Mouse (Mus musculus): Measurements from ENCODE around the gene Dnah12. TPM values are rescaled to one million over a fixed set of nuclear protein-coding genes. Genes with fewer than 3 reads are reported as not detected.
"Not testable (repeated sequence)": the region's sequence is repeated elsewhere in the genome, so short reads cannot be mapped to it uniquely, and the experiment has no call there.

Dnah12 gene
- under 1 TPM; 0.03 to 0.06 TPM for total RNA-seq (2021)
- not detected in 2 replicates for polyA plus RNA-seq (2012; rRNA removed)
- long read RNA-seq: 0 reads

GRCm38 (mm10) chr14:26692974-26693373 lies at the start of gene Dnah12:
Dnah12 (plus strand) TSS chr14:26693274.
- no peak for DNase-seq

- no peak for DNase-seq
Measured at GRCm38 (mm10) chr14:26645989-26646650, 47.0 kb upstream of the Dnah12 start.

GRCm38 (mm10) chr14:26647811-26648210 lies 45.3 kb upstream of the Dnah12 start:
- peak; percentile 10 for DNase-seq

- DNase-seq: no peak
Measured at GRCm38 (mm10) chr14:26651901-26652300, 41.2 kb upstream of the Dnah12 start.

GRCm38 (mm10) chr14:26658178-26658577 lies 34.9 kb upstream of the Dnah12 start:
- DNase-seq: no peak

- DNase-seq: no peak
Measured at GRCm38 (mm10) chr14:26660233-26660632, 32.8 kb upstream of the Dnah12 start.

GRCm38 (mm10) chr14:26662016-26662415 lies 31.1 kb upstream of the Dnah12 start:
- DNase-seq: no peak

- DNase-seq: no peak
Measured at GRCm38 (mm10) chr14:26662488-26662887, 30.6 kb upstream of the Dnah12 start.

- DNase-seq: no peak
Measured at GRCm38 (mm10) chr14:26663851-26664250, 29.2 kb upstream of the Dnah12 start.

- DNase-seq: no peak
Measured at GRCm38 (mm10) chr14:26667991-26668370, 25.1 kb upstream of the Dnah12 start.

- DNase-seq: peak; percentile 46
Measured at GRCm38 (mm10) chr14:26668371-26669291, 24.4 kb upstream of the Dnah12 start.

- DNase-seq: peak; percentile 90
Measured at GRCm38 (mm10) chr14:26669292-26670073, 23.6 kb upstream of the Dnah12 start, which contains the start of gene Pde12. Pde12 (minus strand) TSS chr14:26669883.

GRCm38 (mm10) chr14:26670964-26671363 lies 22.1 kb upstream of the Dnah12 start:
- DNase-seq: no peak

- DNase-seq: not testable (repeated sequence)
Measured at GRCm38 (mm10) chr14:26671870-26672615, 21.0 kb upstream of the Dnah12 start.

GRCm38 (mm10) chr14:26674476-26675169 lies 18.5 kb upstream of the Dnah12 start:
- DNase-seq: not testable (repeated sequence)

- peak; percentile 30 for DNase-seq
Measured at GRCm38 (mm10) chr14:26675371-26675770, 17.7 kb upstream of the Dnah12 start.

GRCm38 (mm10) chr14:26675791-26676190 lies 17.3 kb upstream of the Dnah12 start:
- DNase-seq: no peak

GRCm38 (mm10) chr14:26690727-26691126 lies 2.3 kb upstream of the Dnah12 start:
- no peak for DNase-seq

- no peak for DNase-seq
Measured at GRCm38 (mm10) chr14:26691363-26691762, 1.7 kb upstream of the Dnah12 start.

GRCm38 (mm10) chr14:26697912-26698311 lies 4.8 kb downstream of the Dnah12 start:
- DNase-seq: no peak

- not testable (repeated sequence) for DNase-seq
Measured at GRCm38 (mm10) chr14:26705246-26705645, 12.2 kb downstream of the Dnah12 start.

Measured in adrenal gland, adult 2 months (tissue).